Mouse (Mus musculus) embryonic facial prominence, embryonic 11.5 days (tissue): ENCODE measurements at regions not wholly inside any gene's neighbourhood (a gene's known extent, or its start where the extent isn't known, plus 50 kb on each side); places are given as distances from the start of the nearest gene placed in this dataset.

Experiments used
- ATAC-seq: fragments of 200-750 bp; cut with Nextera tagmentation; replicated peaks from 2 replicates; pipeline ENCODE4 v1.8.0; 2017; ENCODE audit warnings: low read depth; ENCODE audit not compliant: insufficient number of reproducible peaks, low FRiP score, low TSS enrichment
- DNase-seq: peaks from one replicate; pipeline ENCODE4 v3.0.0-alpha.2; 2015; ENCODE audit warnings: low spot score
- H3K27ac ChIP-seq: fragments of 300-500 bp; sonication (generic); replicated peaks from 2 replicates; pipeline ENCODE4 v1.5.1; 2014; ENCODE audit warnings: mild to moderate bottlenecking, low read depth, low read length, control low read depth
- H3K27me3 ChIP-seq: fragments of 300-500 bp; sonication (generic); 2 replicates; pipeline ENCODE4 v1.6.1; 2014; ENCODE audit warnings: mild to moderate bottlenecking, low read length, moderate library complexity, mixed read lengths; ENCODE audit not compliant: control insufficient read depth, insufficient read depth
- H3K36me3 ChIP-seq: fragments of 300-500 bp; sonication (generic); replicated peaks from 2 replicates; pipeline ENCODE4 v1.6.1; 2014; ENCODE audit warnings: low read depth, mild to moderate bottlenecking, low read length, moderate library complexity, mixed read lengths; ENCODE audit not compliant: control insufficient read depth, insufficient read depth
- H3K4me1 ChIP-seq: fragments of 300-500 bp; sonication (generic); 2 replicates; pipeline ENCODE4 v1.6.1; 2014; ENCODE audit warnings: low read length, mixed read lengths; ENCODE audit not compliant: control insufficient read depth, insufficient read depth
- H3K4me2 ChIP-seq: fragments of 300-500 bp; sonication (generic); 2 replicates; pipeline ENCODE4 v1.6.1; 2014; ENCODE audit warnings: low read depth, mild to moderate bottlenecking, control low read depth, low read length, moderate library complexity
- H3K4me3 ChIP-seq: fragments of 300-500 bp; sonication (generic); 2 replicates; pipeline ENCODE4 v1.5.1; 2014; ENCODE audit warnings: low read depth, low read length, control low read depth
- H3K9ac ChIP-seq: fragments of 300-500 bp; sonication (generic); replicated peaks from 2 replicates; pipeline ENCODE4 v1.6.1; 2014; ENCODE audit warnings: mild to moderate bottlenecking, control low read depth, low read length
- H3K9me3 ChIP-seq: fragments of 300-500 bp; sonication (generic); replicated peaks from 2 replicates; pipeline ENCODE4 v1.6.1; 2016; ENCODE audit warnings: mild to moderate bottlenecking, low read length, inconsistent platforms, mixed read lengths; ENCODE audit not compliant: control insufficient read depth
- WGBS: fragments of 180-500 bp; shearing (Covaris S2); extraction: QIAGEN DNeasy Blood & Tissue Kit; methylation state at CpG from one replicate; pipeline ENCODE4 v1.1.7; 2014; 5-methylcytosine and 5-hydroxymethylcytosine counted together

DNA sequence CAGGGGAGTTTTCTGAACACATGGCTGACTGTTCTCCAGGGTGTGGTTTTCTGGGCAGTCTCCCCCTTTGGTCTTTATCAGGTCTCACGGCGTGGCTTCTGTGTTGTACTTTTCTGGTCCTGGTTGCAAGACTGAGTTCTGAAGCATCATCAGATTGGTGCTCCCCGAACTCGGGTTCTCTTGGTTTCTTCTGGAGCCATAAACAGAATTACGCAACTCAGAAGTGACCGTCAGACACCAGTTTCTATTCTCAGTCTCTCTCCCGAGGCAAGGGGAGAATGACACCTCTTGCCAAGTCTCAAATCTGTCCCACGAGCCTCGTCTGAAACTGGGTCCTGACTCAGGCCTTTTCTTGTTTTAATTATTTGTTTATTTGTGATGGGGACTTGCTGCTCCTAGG lies 123.1 kb downstream of the Gas1 start:
- H3K9me3 ChIP-seq = no peaks in the 10 kb centered on the region
- no peak overlapping the region for H3K9ac ChIP-seq
- no peaks in the 10 kb centered on the region for H3K4me1 ChIP-seq
- 53% methylated on average over 9 of the region's 9 CpGs for WGBS
- no peak for DNase-seq
- no peak overlapping the region for H3K27ac ChIP-seq
- no peaks in the 10 kb centered on the region for H3K27me3 ChIP-seq
- no peak for ATAC-seq
- H3K4me2 ChIP-seq = no peak overlapping the region
- no peak overlapping the region for H3K4me3 ChIP-seq
- no peaks in the 10 kb centered on the region for H3K36me3 ChIP-seq

GRCm38 (mm10) chr13:60051866-60052265 lies 125.3 kb downstream of the Gas1 start:
- no peak overlapping the region for H3K27ac ChIP-seq
- H3K4me3 ChIP-seq = no peak overlapping the region
- ATAC-seq (no peak), DNase-seq (no peak)
- H3K27me3 ChIP-seq = no peaks in the 10 kb centered on the region
- H3K36me3 ChIP-seq = no peaks in the 10 kb centered on the region
- WGBS = 66% methylated on average over 1 of the region's 1 CpGs
- H3K9me3 ChIP-seq = no peaks in the 10 kb centered on the region
- H3K4me2 ChIP-seq = no peak overlapping the region
- no peaks in the 10 kb centered on the region for H3K4me1 ChIP-seq
- H3K9ac ChIP-seq = no peak overlapping the region

DNA sequence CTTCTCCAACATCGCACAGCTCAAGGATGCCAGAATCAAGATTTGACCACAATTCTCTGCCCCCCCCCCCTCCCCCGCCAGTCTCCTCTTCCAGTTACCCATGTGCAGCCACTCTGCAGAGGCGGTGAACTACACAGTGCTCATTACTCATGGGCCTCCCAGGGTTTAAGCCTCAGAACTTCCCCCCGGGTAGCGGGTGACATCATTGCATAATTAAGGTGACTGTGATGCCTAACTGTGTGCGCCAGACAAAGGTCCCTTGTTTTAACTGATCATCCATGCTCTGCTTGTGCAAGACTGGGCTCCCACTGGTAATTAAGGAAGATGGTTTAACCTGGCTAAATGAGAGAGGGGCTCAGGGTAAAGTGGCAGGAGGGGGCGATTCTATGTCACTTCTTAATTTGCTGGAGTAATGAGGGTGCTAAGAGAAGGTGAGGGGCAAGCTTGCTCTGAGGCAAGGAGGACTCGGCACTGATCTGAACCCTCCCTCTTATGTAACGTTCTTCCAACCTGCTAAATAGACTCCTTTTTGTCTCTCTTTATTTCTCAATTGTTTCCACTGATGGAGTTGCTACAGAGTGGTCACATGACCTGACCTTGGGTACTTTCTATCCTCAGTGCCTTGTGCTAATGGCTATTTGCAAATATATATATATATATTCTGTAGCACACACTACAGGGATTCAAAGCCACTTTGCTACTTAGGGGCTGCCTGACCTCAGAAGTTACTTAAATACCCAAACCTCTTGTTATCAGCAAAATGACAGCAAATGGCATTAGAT lies 126.2 kb downstream of the Gas1 start:
- ATAC-seq (no peak; the same call in 1 of the 2 replicates), DNase-seq (peak; percentile 50)
- H3K27ac ChIP-seq = no peak overlapping the region
- H3K4me1 ChIP-seq = no peaks in the 10 kb centered on the region
- no peaks in the 10 kb centered on the region for H3K9me3 ChIP-seq
- H3K36me3 ChIP-seq = no peaks in the 10 kb centered on the region
- H3K27me3 ChIP-seq = no peaks in the 10 kb centered on the region
- WGBS = 36% methylated on average over 9 of the region's 9 CpGs
- no peak overlapping the region for H3K4me3 ChIP-seq
- no peak overlapping the region for H3K9ac ChIP-seq
- no peak overlapping the region for H3K4me2 ChIP-seq

GRCm38 (mm10) chr13:60049703-60050102 lies 127.5 kb downstream of the Gas1 start:
- Histone ChIP-seq H3K9ac (no peak overlapping the region), H3K9me3 (no peaks in the 10 kb centered on the region), H3K27ac (no peak overlapping the region), H3K4me2 (no peak overlapping the region), H3K4me3 (no peak overlapping the region), H3K36me3 (no peaks in the 10 kb centered on the region), H3K27me3 (no peaks in the 10 kb centered on the region), H3K4me1 (no peaks in the 10 kb centered on the region)
- DNase-seq (no peak), ATAC-seq (no peak)
- 65% methylated on average over 3 of the region's 3 CpGs for WGBS

DNA sequence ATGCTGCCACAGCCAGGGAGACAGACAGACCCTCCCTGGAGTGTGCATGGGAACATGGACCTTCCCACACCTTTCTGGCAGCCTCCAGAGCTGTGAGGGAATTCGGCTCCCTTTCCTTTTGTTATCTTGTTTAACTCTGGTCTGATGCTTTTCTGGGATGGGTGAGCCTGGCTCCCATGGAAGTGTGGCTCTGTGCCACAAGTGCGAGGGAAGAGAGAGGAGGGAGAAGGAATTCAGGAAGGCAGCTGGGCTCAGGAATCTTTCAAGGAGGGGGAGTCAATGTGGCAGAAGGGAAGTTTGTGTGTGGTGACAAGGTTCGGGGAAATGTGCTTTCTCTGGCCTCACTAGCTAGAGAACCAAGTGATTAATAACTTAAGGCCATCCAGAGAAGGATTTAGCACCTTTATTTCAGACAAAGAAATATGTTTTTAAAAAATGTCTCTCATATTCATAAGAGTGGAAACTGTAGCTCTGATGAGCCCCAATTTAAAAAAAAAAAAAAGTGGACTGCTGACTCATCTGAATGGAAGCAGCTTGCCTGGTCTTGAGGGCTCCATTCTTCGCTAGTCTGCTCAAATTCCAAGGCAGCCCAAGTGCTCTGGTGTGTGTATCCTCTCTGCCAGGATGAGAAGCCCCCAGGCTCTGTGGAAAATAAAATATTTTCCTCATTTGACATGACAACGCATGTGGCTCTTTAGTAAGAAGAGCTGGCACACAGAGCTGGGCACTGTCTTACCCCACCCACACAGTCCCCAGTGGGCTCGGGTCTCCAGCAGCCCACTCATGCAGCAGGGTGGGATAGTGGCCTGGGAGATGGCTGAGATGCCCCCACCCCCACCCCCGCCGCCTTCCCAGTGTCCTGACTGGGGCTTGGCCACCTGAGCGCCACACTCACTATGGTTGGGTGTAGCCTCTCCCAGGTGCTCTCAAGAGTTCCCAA lies 129.1 kb downstream of the Gas1 start:
- H3K9me3 ChIP-seq = no peaks in the 10 kb centered on the region
- no peak overlapping the region for H3K9ac ChIP-seq
- WGBS = 63% methylated on average over 9 of the region's 9 CpGs
- H3K4me1 ChIP-seq = no peaks in the 10 kb centered on the region
- no peak overlapping the region for H3K27ac ChIP-seq
- DNase-seq (peak; percentile 31), ATAC-seq (no peak)
- no peaks in the 10 kb centered on the region for H3K36me3 ChIP-seq
- no peak overlapping the region for H3K4me3 ChIP-seq
- H3K4me2 ChIP-seq = no peak overlapping the region
- H3K27me3 ChIP-seq = no peaks in the 10 kb centered on the region

DNA sequence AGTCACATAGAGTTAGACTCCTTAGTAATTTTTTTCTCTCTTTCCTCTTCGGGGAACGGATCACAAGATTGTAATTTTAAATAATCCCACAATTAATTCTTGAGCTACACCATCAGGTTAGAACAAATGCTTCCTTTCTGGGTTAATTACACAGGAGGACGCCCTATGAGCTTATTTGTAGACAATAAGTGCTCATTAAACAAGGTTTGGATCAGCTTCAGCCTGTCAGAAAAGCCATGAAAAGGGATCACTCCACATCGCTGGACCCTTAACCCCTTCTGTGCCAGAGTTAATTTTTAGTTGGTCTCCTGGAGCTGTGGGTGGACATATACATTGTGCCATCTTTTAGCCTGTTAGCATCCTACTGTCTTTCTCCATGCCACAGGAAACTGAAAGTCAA lies 131.4 kb downstream of the Gas1 start:
- Histone ChIP-seq H3K4me1 (no peaks in the 10 kb centered on the region), H3K9ac (no peak overlapping the region), H3K27ac (no peak overlapping the region), H3K9me3 (no peaks in the 10 kb centered on the region), H3K4me2 (no peak overlapping the region), H3K4me3 (no peak overlapping the region), H3K36me3 (no peaks in the 10 kb centered on the region), H3K27me3 (no peaks in the 10 kb centered on the region)
- ATAC-seq (no peak), DNase-seq (no peak)
- WGBS = 39% methylated on average over 4 of the region's 4 CpGs

DNA sequence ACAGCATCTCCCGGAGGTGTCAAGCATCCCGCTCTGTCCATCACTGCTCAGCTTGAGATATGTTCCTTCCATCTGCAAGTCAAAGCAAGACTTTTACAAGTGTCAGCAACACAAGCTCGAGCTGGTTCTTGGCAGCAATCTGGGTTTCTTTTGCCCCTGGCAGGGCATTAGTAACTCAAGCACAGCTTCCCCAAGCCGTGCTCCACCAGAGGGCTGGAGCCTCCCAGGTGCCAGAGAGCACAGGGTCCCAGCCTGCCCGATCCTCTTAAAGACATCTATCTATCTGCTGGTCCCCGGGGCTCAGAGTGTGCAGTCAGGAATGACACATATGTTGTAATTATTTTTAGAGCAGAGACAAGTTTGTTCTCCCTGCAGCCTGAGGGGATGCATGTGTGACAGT lies 132.3 kb downstream of the Gas1 start:
- 43% methylated on average over 6 of the region's 6 CpGs for WGBS
- no peak overlapping the region for H3K9ac ChIP-seq
- H3K27me3 ChIP-seq = no peaks in the 10 kb centered on the region
- H3K27ac ChIP-seq = no peak overlapping the region
- no peaks in the 10 kb centered on the region for H3K4me1 ChIP-seq
- H3K4me3 ChIP-seq = no peak overlapping the region
- no peak overlapping the region for H3K4me2 ChIP-seq
- ATAC-seq (no peak), DNase-seq (no peak)
- no peaks in the 10 kb centered on the region for H3K36me3 ChIP-seq
- no peaks in the 10 kb centered on the region for H3K9me3 ChIP-seq

GRCm38 (mm10) chr13:60042443-60042842 lies 134.7 kb downstream of the Gas1 start:
- Histone ChIP-seq H3K27me3 (no peaks in the 10 kb centered on the region), H3K9me3 (no peaks in the 10 kb centered on the region), H3K4me2 (no peak overlapping the region), H3K4me1 (no peaks in the 10 kb centered on the region), H3K9ac (no peak overlapping the region), H3K36me3 (no peaks in the 10 kb centered on the region), H3K27ac (no peak overlapping the region), H3K4me3 (no peak overlapping the region)
- 72% methylated on average over 2 of the region's 2 CpGs for WGBS
- no peak for ATAC-seq
- no peak for DNase-seq
